Mouse (Mus musculus): ENCODE results near the gene Ly6g6e. TPM values are rescaled to one million over a fixed set of nuclear protein-coding genes. Genes with fewer than 3 reads are reported as not detected.

The Ly6g6e gene
- total and polyA plus RNA-seq, 2 experiments from 2014 or later = 0.38 to 2.9 TPM

- H3K27me3 ChIP-seq (ENCODE audit: insufficient read depth, low read length) = no peaks in the 10 kb centered on the region
- peak within 1 kb of the TSS; percentile 86 for H3K27ac ChIP-seq (ENCODE audit: low read depth, low read length)
- H3K9ac ChIP-seq = peak within 1 kb of the TSS; percentile 65
- DNase-seq (peak; percentile 90), ATAC-seq (peak; percentile 90)
- peaks cover 13% of the 10 kb centered on the region for H3K36me3 ChIP-seq (ENCODE audit: insufficient read depth)
- peak; percentile 82 for TF ChIP-seq CTCF (IDR thresholded peaks at IDR 0.05; ENCODE audit: low read depth)
- peak within 1 kb of the TSS; percentile 83 for H3K4me2 ChIP-seq (ENCODE audit: low read depth)
- H3K4me1 ChIP-seq (ENCODE audit: insufficient read depth) = peaks cover 9% of the 10 kb centered on the region; the same call in 1 of the 2 replicates
- H3K4me3 ChIP-seq (ENCODE audit: low read depth, low read length) = peak within 1 kb of the TSS; percentile 79
- H3K9me3 ChIP-seq (ENCODE audit: low read length) = no peaks in the 10 kb centered on the region
- WGBS = 1% methylated on average over 57 of the region's 57 CpGs
These were observed 17.5 kb upstream of the Ly6g6e start, which contains the start of gene Ddah2 for GRCm38 (mm10) chr17:35058911-35059892. TSS of gene Ddah2 (plus strand) at chr17:35059035.

- peak overlapping the region; percentile 65 for H3K9ac ChIP-seq
- no peak for TF ChIP-seq CTCF (IDR thresholded peaks at IDR 0.05; ENCODE audit: low read depth)
- peak overlapping the region; percentile 79 for H3K4me3 ChIP-seq (ENCODE audit: low read depth, low read length)
- DNase-seq (no peak), ATAC-seq (no peak)
- peaks cover 12% of the 10 kb centered on the region; the same call in 1 of the 2 replicates for H3K4me1 ChIP-seq (ENCODE audit: insufficient read depth)
- 16% methylated on average over 14 of the region's 14 CpGs for WGBS
- peaks cover 3% of the 10 kb centered on the region for H3K27me3 ChIP-seq (ENCODE audit: insufficient read depth, low read length)
- no peak overlapping the region for H3K27ac ChIP-seq (ENCODE audit: low read depth, low read length)
- H3K9me3 ChIP-seq (ENCODE audit: low read length) = no peaks in the 10 kb centered on the region
- H3K4me2 ChIP-seq (ENCODE audit: low read depth) = peak overlapping the region; percentile 83
- H3K36me3 ChIP-seq (ENCODE audit: insufficient read depth) = peaks cover 12% of the 10 kb centered on the region
These were observed 16.6 kb upstream of the Ly6g6e start for GRCm38 (mm10) chr17:35060071-35060470.

- Histone ChIP-seq H3K4me3 (ENCODE audit: low read depth, low read length) (peak overlapping the region; percentile 79), H3K9ac (0 out of 2 replicates have a peak overlapping the region, but pooled peaks have one; percentile 65), H3K27ac (ENCODE audit: low read depth, low read length) (no peak overlapping the region), H3K27me3 (ENCODE audit: insufficient read depth, low read length) (peaks cover 4% of the 10 kb centered on the region), H3K9me3 (ENCODE audit: low read length) (no peaks in the 10 kb centered on the region), H3K4me1 (ENCODE audit: insufficient read depth) (peaks cover 16% of the 10 kb centered on the region; the same call in 1 of the 2 replicates), H3K4me2 (ENCODE audit: low read depth) (peak overlapping the region; percentile 83), H3K36me3 (ENCODE audit: insufficient read depth) (peaks cover 12% of the 10 kb centered on the region)
- TF ChIP-seq CTCF (IDR thresholded peaks at IDR 0.05; ENCODE audit: low read depth) = no peak
- no peak for DNase-seq
- WGBS = 63% methylated on average over 22 of the region's 22 CpGs
- no peak for ATAC-seq
These were observed 15.9 kb upstream of the Ly6g6e start for GRCm38 (mm10) chr17:35060737-35061297.

- ATAC-seq (no peak), DNase-seq (no peak)
- Histone ChIP-seq H3K4me1 (ENCODE audit: insufficient read depth) (peaks cover 16% of the 10 kb centered on the region; the same call in 1 of the 2 replicates), H3K4me3 (ENCODE audit: low read depth, low read length) (no peak overlapping the region), H3K9ac (no peak overlapping the region), H3K27me3 (ENCODE audit: insufficient read depth, low read length) (peaks cover 4% of the 10 kb centered on the region), H3K4me2 (ENCODE audit: low read depth) (no peak overlapping the region), H3K27ac (ENCODE audit: low read depth, low read length) (no peak overlapping the region), H3K36me3 (ENCODE audit: insufficient read depth) (peaks cover 12% of the 10 kb centered on the region), H3K9me3 (ENCODE audit: low read length) (no peaks in the 10 kb centered on the region)
- WGBS = 84% methylated on average over 8 of the region's 8 CpGs
- TF ChIP-seq CTCF (IDR thresholded peaks at IDR 0.05; ENCODE audit: low read depth) = no peak
These were observed 15.4 kb upstream of the Ly6g6e start for GRCm38 (mm10) chr17:35061299-35061698.

GRCm38 (mm10) chr17:35063466-35063865 is 13.2 kb upstream of the Ly6g6e start:
- peaks cover 4% of the 10 kb centered on the region for H3K27me3 ChIP-seq (ENCODE audit: insufficient read depth, low read length)
- H3K27ac ChIP-seq (ENCODE audit: low read depth, low read length) = no peak overlapping the region
- TF ChIP-seq CTCF (IDR thresholded peaks at IDR 0.05; ENCODE audit: low read depth) = no peak
- WGBS = 87% methylated on average over 3 of the region's 3 CpGs
- peaks cover 16% of the 10 kb centered on the region; the same call in 1 of the 2 replicates for H3K4me1 ChIP-seq (ENCODE audit: insufficient read depth)
- H3K9ac ChIP-seq = no peak overlapping the region
- DNase-seq = no peak
- H3K4me3 ChIP-seq (ENCODE audit: low read depth, low read length) = no peak overlapping the region
- H3K4me2 ChIP-seq (ENCODE audit: low read depth) = no peak overlapping the region
- peaks cover 12% of the 10 kb centered on the region for H3K36me3 ChIP-seq (ENCODE audit: insufficient read depth)
- H3K9me3 ChIP-seq (ENCODE audit: low read length) = no peaks in the 10 kb centered on the region
- no peak for ATAC-seq

- H3K4me2 ChIP-seq (ENCODE audit: low read depth) = no peak overlapping the region
- no peaks in the 10 kb centered on the region for H3K9me3 ChIP-seq (ENCODE audit: low read length)
- whole genome bisulfite sequencing = 39% methylated on average over 10 of the region's 10 CpGs
- peaks cover 4% of the 10 kb centered on the region for H3K27me3 ChIP-seq (ENCODE audit: insufficient read depth, low read length)
- peaks cover 16% of the 10 kb centered on the region; the same call in 1 of the 2 replicates for H3K4me1 ChIP-seq (ENCODE audit: insufficient read depth)
- H3K27ac ChIP-seq (ENCODE audit: low read depth, low read length) = no peak overlapping the region
- no peak for TF ChIP-seq CTCF (IDR thresholded peaks at IDR 0.05; ENCODE audit: low read depth)
- no peak overlapping the region for H3K9ac ChIP-seq
- DNase-seq (no peak), ATAC-seq (no peak)
- peaks cover 12% of the 10 kb centered on the region for H3K36me3 ChIP-seq (ENCODE audit: insufficient read depth)
- no peak overlapping the region for H3K4me3 ChIP-seq (ENCODE audit: low read depth, low read length)
These were observed 12.3 kb upstream of the Ly6g6e start for GRCm38 (mm10) chr17:35064378-35064877.
